Mouse (Mus musculus): ENCODE data around the gene Angptl1.

DNA sequence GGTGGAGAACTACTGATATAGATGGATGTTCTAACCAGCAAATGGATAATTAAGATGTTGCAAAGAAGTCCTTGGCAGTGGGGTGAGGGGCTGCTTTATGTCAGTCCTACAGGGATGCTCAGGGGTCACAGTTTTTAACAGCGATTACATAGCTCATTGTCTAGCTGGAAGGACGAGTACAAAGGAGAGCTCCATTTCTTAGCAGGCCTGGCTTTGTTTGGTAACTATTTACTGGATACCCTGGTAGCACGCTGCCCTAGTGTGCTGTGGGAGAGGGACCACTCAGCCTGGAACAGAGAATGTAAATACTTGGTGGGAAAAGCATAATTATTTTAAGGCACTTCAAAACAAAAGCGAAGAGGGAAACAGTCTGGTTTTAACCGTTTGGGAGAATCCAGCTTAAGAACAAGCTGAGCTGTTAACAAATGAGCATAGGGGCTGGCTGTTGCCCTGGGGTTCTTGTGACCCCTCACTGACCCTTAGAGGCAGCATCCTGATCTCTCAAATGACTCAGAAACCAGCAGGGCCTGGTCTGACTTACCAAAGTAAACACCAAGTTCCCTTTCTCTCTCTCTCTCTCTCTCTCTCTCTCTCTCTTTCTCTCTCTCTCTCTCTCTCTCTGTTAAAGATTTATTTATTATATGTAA lies 48.4 kb upstream of the Angptl1 start:
- no peak for TF ChIP-seq MYOD1 (IDR thresholded peaks at IDR 0.05; ENCODE audit: control insufficient read depth in 1 of 3, insufficient read length in 2 of 3, low read depth in 2 of 3)
- no peak for TF ChIP-seq USF1 (IDR thresholded peaks at IDR 0.05; ENCODE audit: low read depth)
- TF ChIP-seq MYOG (IDR thresholded peaks at IDR 0.05; ENCODE audit: control insufficient read depth in 1 of 3, insufficient read depth in 1 of 3, insufficient read length in 2 of 3, low read depth in 2 of 3) = no peak
- no peak for TF ChIP-seq POLR2A (IDR thresholded peaks at IDR 0.05; ENCODE audit: insufficient read length, low read depth)
- no peak for TF ChIP-seq REST (IDR thresholded peaks at IDR 0.05; ENCODE audit: insufficient read depth, insufficient read length)
- TF ChIP-seq MAX (IDR thresholded peaks at IDR 0.05; ENCODE audit: low read depth) = no peak
- TF ChIP-seq TCF12 (IDR thresholded peaks at IDR 0.05; ENCODE audit: insufficient read depth, poor library complexity, severe bottlenecking) = no peak
- TF ChIP-seq CEBPB (IDR thresholded peaks at IDR 0.05; ENCODE audit: insufficient read depth, poor library complexity, severe bottlenecking) = no peak
- TF ChIP-seq E2F4 (IDR thresholded peaks at IDR 0.05; ENCODE audit: insufficient read depth) = no peak
- no peak for TF ChIP-seq TCF3 (IDR thresholded peaks at IDR 0.05; ENCODE audit: insufficient read length, low read depth)
- no peak for TF ChIP-seq SRF (IDR thresholded peaks at IDR 0.05; ENCODE audit: control insufficient read depth, insufficient read length, low read depth)
